Mouse (Mus musculus): ENCODE data around the gene Disc1. TPM values are rescaled to one million over a fixed set of nuclear protein-coding genes. Genes with fewer than 3 reads are reported as not detected.

Gene Disc1
- total and polyA plus RNA-seq, 2 experiments from 2014 or later: 1.2 to 5.2 TPM

DNA sequence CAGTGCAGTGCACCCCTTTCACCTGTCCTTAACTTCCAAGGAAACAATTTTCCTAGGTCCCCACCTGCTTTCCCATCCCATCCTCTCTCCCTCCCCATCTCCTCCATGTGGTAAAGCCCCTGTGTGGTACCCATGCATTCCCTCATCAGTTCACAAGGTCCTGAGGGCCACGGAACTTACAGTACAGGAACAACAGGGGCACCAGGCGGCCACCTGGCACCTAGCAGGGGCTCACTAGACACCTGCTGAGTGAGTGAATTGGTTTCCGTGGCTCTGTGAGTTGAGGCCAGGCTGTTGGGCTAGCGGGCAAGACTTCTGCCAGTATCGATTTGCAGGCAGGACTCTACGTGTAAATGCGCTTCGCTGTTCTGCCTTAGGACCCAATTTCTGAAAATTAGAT is 152.4 kb downstream of the Disc1 start:
- no peak overlapping the region for H3K9ac ChIP-seq (replicated peaks; ENCODE audit: low read depth, low read length)
- ATAC-seq (ENCODE audit: insufficient read depth, low read depth): no peak
- H3K4me1 ChIP-seq (ENCODE audit: control insufficient read depth, insufficient read depth): peaks cover 17% of the 10 kb centered on the region
- no peak overlapping the region for H3K27ac ChIP-seq (ENCODE audit: low read depth)
- H3K4me2 ChIP-seq (ENCODE audit: low read depth, low read length): no peak overlapping the region
- no peaks in the 10 kb centered on the region for H3K27me3 ChIP-seq (ENCODE audit: control insufficient read depth, insufficient read depth, low read length)
- no peak for TF ChIP-seq CTCF (IDR thresholded peaks at IDR 0.05; ENCODE audit: low read depth)
- TF ChIP-seq EP300 (IDR thresholded peaks at IDR 0.05; ENCODE audit: low read depth): no peak
- H3K9me3 ChIP-seq (replicated peaks; ENCODE audit: control insufficient read depth, low read length): no peaks in the 10 kb centered on the region
- 87% methylated on average over 8 of the region's 8 CpGs for WGBS
- no peaks in the 10 kb centered on the region for H3K36me3 ChIP-seq (replicated peaks; ENCODE audit: control insufficient read depth, insufficient read depth, low read length)
- H3K4me3 ChIP-seq (ENCODE audit: low read depth, low read length): no peak overlapping the region
- DNase-seq (ENCODE audit: low spot score): no peak

DNA sequence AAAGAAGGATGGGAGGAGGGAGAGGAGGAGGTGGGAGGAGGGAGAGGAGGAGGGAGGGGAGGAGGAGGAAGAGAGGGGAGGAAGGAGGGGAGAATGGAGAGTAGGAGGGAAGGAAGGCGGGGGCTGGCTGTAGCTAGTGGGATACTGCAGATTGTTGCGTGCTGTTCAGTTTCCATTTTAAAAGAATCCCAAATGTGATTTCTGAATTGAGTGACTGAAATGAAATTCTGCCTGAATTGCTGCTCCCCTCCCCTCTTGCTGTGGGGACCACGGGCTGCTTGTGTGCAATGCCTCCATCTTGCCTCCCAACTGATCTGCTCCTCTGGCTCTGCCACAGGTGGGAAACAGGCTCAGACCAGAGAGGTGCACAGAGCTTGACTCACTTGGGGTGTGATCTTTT is 153.0 kb downstream of the Disc1 start:
- no peak for DNase-seq (ENCODE audit: low spot score)

DNA sequence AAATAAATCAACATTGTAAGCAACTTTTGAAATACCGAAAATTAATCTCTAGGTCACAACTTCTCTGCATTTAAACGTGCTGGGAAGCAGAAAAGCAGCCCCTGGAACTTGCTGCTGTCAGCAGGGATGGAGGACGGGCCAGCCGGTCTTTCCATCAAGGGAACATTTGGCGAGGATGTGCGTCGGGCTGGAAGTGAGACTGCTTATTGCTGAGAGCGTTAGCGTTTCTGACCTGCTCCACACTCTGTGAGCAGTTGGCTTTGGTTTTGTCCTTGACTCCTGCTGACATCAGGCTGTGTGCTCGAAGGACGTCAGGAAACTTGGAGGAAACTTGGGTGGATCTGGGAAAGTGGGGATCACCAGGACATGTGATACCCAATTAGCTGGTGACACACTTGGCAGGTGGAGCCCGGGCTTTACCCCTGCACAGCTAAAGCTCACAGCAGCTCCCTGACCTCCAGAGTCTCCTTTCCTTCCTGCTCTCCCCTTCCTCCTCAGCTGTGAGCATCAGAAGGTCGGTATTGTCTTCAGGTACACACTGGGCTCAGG is 158.7 kb downstream of the Disc1 start:
- H3K4me3 ChIP-seq (ENCODE audit: low read depth, low read length): no peak overlapping the region
- no peak overlapping the region for H3K27ac ChIP-seq (ENCODE audit: low read depth)
- no peak overlapping the region for H3K4me2 ChIP-seq (ENCODE audit: low read depth, low read length)
- peaks cover 12% of the 10 kb centered on the region; the same call in 1 of the 2 replicates for H3K4me1 ChIP-seq (ENCODE audit: control insufficient read depth, insufficient read depth)
- no peaks in the 10 kb centered on the region for H3K36me3 ChIP-seq (replicated peaks; ENCODE audit: control insufficient read depth, insufficient read depth, low read length)
- DNase-seq (ENCODE audit: low spot score): no peak
- H3K27me3 ChIP-seq (ENCODE audit: control insufficient read depth, insufficient read depth, low read length): no peaks in the 10 kb centered on the region
- ATAC-seq (ENCODE audit: insufficient read depth, low read depth): no peak
- no peak for TF ChIP-seq CTCF (IDR thresholded peaks at IDR 0.05; ENCODE audit: low read depth)
- TF ChIP-seq EP300 (IDR thresholded peaks at IDR 0.05; ENCODE audit: low read depth): no peak
- H3K9ac ChIP-seq (replicated peaks; ENCODE audit: low read depth, low read length): no peak overlapping the region
- H3K9me3 ChIP-seq (replicated peaks; ENCODE audit: control insufficient read depth, low read length): no peaks in the 10 kb centered on the region
- WGBS: 52% methylated on average over 13 of the region's 13 CpGs

More for the DNA sequence above, 153.0 kb downstream of the Disc1 start:
- ATAC-seq (ENCODE audit: insufficient read depth, low read depth): no peak
- Histone ChIP-seq H3K36me3 (replicated peaks; ENCODE audit: control insufficient read depth, insufficient read depth, low read length) (no peaks in the 10 kb centered on the region), H3K4me3 (ENCODE audit: low read depth, low read length) (no peak overlapping the region), H3K9ac (replicated peaks; ENCODE audit: low read depth, low read length) (no peak overlapping the region), H3K27me3 (ENCODE audit: control insufficient read depth, insufficient read depth, low read length) (no peaks in the 10 kb centered on the region), H3K4me2 (ENCODE audit: low read depth, low read length) (no peak overlapping the region), H3K4me1 (ENCODE audit: control insufficient read depth, insufficient read depth) (peaks cover 14% of the 10 kb centered on the region), H3K9me3 (replicated peaks; ENCODE audit: control insufficient read depth, low read length) (no peaks in the 10 kb centered on the region), H3K27ac (ENCODE audit: low read depth) (no peak overlapping the region)
- TF ChIP-seq EP300 (IDR thresholded peaks at IDR 0.05; ENCODE audit: low read depth) (no peak), CTCF (IDR thresholded peaks at IDR 0.05; ENCODE audit: low read depth) (no peak)
- 61% methylated on average over 3 of the region's 3 CpGs for WGBS

DNA sequence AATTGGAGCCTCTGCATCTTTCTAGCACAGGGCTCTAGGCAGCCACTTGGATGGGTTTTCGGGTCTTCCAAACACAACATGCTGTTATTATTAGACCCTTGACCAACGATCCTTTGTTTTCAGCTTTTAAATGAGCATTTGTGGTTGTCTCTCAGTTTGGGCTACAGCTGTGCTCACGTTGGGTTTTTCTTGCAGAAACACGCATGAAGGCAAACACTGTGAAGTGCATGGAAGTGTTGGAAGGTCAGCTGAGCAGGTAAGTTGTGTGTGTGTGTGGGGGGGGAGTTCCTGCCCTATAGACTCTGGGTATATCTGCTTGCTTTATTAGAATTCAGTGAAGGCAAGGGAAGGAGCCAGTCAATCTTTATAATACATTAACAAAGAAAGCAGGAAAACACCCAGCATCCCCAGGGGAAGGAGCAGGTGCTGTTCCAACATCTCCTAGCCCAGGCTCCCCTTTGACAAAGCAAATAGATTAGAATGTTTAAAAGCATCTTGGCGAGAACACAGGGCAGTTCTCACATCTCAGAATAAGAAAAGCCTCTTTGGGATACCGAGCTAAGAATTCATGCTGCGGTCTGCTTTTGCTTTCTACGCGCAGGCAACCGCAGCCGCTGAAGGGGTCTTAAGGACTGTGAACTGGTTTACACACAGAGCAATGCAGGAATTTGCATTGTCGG is 164.0 kb downstream of the Disc1 start:
- Histone ChIP-seq H3K27ac (ENCODE audit: low read depth) (peak overlapping the region; percentile 18; the same call in 1 of the 2 replicates), H3K4me3 (ENCODE audit: low read depth, low read length) (no peak overlapping the region), H3K9me3 (replicated peaks; ENCODE audit: control insufficient read depth, low read length) (no peaks in the 10 kb centered on the region), H3K36me3 (replicated peaks; ENCODE audit: control insufficient read depth, insufficient read depth, low read length) (no peaks in the 10 kb centered on the region), H3K4me2 (ENCODE audit: low read depth, low read length) (peak overlapping the region; percentile 19), H3K9ac (replicated peaks; ENCODE audit: low read depth, low read length) (no peak overlapping the region), H3K4me1 (ENCODE audit: control insufficient read depth, insufficient read depth) (peaks cover 21% of the 10 kb centered on the region; the same call in 1 of the 2 replicates), H3K27me3 (ENCODE audit: control insufficient read depth, insufficient read depth, low read length) (no peaks in the 10 kb centered on the region)
- 62% methylated on average over 12 of the region's 12 CpGs for WGBS
- TF ChIP-seq EP300 (IDR thresholded peaks at IDR 0.05; ENCODE audit: low read depth) (no peak), CTCF (IDR thresholded peaks at IDR 0.05; ENCODE audit: low read depth) (no peak)
- DNase-seq (ENCODE audit: low spot score) (no peak), ATAC-seq (ENCODE audit: insufficient read depth, low read depth) (no peak)

DNA sequence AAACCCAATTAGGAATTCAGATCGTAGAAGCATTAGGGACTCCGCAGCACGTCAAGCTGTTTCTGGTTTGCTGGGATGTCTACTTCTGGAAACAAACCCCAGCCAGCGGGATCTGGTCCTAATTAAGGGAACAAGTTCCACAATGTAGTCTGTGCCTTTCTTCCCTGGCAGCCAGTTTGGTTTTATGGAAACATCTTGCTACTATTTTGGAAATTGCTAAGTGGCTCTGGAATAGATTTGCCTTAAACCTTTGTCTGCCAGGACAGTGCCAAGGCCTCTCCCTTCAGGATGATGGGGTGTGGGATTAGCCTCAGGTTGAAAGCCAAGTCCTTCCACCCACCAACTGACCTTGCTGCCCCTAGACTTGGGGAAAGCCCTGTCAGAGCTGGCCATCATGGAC is 164.7 kb downstream of the Disc1 start:
- 0 out of 2 replicates have a peak overlapping the region, but pooled peaks have one; percentile 18 for H3K27ac ChIP-seq (ENCODE audit: low read depth)
- H3K4me1 ChIP-seq (ENCODE audit: control insufficient read depth, insufficient read depth): peaks cover 27% of the 10 kb centered on the region; the same call in 1 of the 2 replicates
- no peaks in the 10 kb centered on the region for H3K36me3 ChIP-seq (replicated peaks; ENCODE audit: control insufficient read depth, insufficient read depth, low read length)
- H3K9ac ChIP-seq (replicated peaks; ENCODE audit: low read depth, low read length): no peak overlapping the region
- H3K4me3 ChIP-seq (ENCODE audit: low read depth, low read length): no peak overlapping the region
- peak overlapping the region; percentile 19; the same call in 1 of the 2 replicates for H3K4me2 ChIP-seq (ENCODE audit: low read depth, low read length)
- no peak for TF ChIP-seq CTCF (IDR thresholded peaks at IDR 0.05; ENCODE audit: low read depth)
- no peaks in the 10 kb centered on the region for H3K27me3 ChIP-seq (ENCODE audit: control insufficient read depth, insufficient read depth, low read length)
- 44% methylated on average over 4 of the region's 4 CpGs for WGBS
- H3K9me3 ChIP-seq (replicated peaks; ENCODE audit: control insufficient read depth, low read length): no peaks in the 10 kb centered on the region
- DNase-seq (ENCODE audit: low spot score) (no peak), ATAC-seq (ENCODE audit: insufficient read depth, low read depth) (no peak)
